ENCODE assay signal across 8 mouse cellular contexts in the genomic region with DNA sequence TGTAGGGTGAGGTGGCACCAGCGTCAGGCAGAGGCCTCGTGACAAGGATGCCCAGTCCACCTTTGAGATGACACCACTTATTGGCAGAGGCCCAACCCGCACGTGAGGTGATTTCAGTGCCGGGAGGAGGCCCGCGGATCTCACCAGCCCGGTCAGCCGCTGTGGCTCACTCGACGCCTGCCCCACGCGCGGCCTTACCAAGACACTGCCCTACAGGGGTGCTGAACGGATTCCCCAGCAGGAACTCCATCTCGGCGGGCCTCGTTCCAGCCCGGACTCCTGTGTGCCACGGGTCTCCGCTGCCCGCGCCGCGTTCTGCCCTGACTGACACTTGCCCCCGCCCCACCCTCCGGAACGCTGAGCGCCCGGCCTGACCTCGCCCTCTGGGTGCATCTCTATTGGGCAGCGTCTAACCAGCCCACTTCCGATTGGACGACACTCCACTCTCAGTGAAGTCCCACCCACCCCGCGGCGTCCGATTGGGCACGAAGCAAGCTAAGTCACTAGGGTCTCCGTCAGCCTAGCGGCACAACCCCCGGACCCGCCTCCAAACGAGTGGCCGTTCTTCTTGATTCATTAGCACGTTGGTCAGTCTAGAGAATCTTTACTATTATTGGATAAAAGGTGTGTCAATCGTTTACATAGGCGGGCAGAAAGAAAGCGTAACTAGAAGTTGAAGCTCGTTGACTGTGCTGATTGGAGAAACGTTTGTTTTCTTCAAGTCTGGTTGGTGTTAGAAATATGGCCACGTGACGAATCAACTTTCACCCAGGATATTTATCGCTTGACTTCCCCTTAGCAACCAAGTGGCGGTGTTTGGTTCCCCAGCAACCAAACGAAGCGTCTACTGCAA. TPM values are rescaled to one million over a fixed set of nuclear protein-coding genes. Genes with fewer than 3 reads are reported as not detected.
DNase-seq lines count a peak whose midpoint lies in the region; ATAC-seq lines count a peak whose summit lies in the region.

A gene (minus strand): TSS at position 347 of the 853 bp plus-strand sequence.
A gene (plus strand): TSS at position 771 of the 853 bp plus-strand sequence.

- DNase-seq in adipocyte (ENCODE audit: low spot score), result peak; percentile 100
- DNase-seq in embryo, embryonic 10 days (ENCODE audit: low spot score), result peak; percentile 99
- peak; percentile 96 for DNase-seq in gastrocnemius, postnatal 10 days
- peak; percentile 99 for DNase-seq in induced T-regulatory cell, adult 2 months (ENCODE audit: low read depth)
- DNase-seq in left cerebral cortex, adult 9 months (ENCODE audit: low spot score in 2 of 2), result peak; percentile 100
- peak; percentile 99 for DNase-seq in right cerebral cortex, postnatal 14 days
- peak; percentile 97 to 99 for DNase-seq in urinary bladder, postnatal 36 days (ENCODE audit: low spot score in 2 of 2)

- ATAC-seq in megakaryocyte progenitor cell, adult 5-6 weeks (replicated peaks; ENCODE audit: poor library complexity), result peak; percentile 93

RNA-seq across cellular contexts. Expression of the first gene that starts in this region (rescaled TPM):
- total RNA-seq in gastrocnemius, postnatal 10 days (2021), result 10 to 100 TPM; 38.6 to 45.1 TPM
- total RNA-seq in megakaryocyte progenitor cell, adult 5-6 weeks (2015), result 6.8 and 9.0 TPM in 2 replicates
- 4.5 and 4.8 TPM in 2 replicates for total RNA-seq in megakaryocyte progenitor cell, adult 5-6 weeks (2017)

RNA-seq across cellular contexts. Expression of the second gene that starts in this region (rescaled TPM):
- 1 to 10 TPM; 1.3 to 1.6 TPM for total RNA-seq in gastrocnemius, postnatal 10 days (2021)
- 0.37 TPM in 1 of 2 replicates, not detected in the other for total RNA-seq in megakaryocyte progenitor cell, adult 5-6 weeks (2015)
- 0.24 and 4.3 TPM in 2 replicates for total RNA-seq in megakaryocyte progenitor cell, adult 5-6 weeks (2017)

Comparison
In these comparisons a context has a peak if more than half of its experiments do, and no peak if none do; other contexts are left out.
1. Peak in every context shown above with its lines: DNase-seq and ATAC-seq.